In genomic region chr12:26821257-26821968, GRCm38 (mm10) we compare ENCODE assay signal across 17 mouse cellular contexts.
A peak's percentile ranks its signal among the peaks of the same experiment; 100 is the strongest.
DNase-seq lines count a peak whose midpoint lies in the region; ATAC-seq lines count a peak whose summit lies in the region.
"Had no signal": no experiment of that assay in that cellular context is flagged by ENCODE, and none has a peak within 500 bp of the region (broad histone marks: within the 10 kb centered on the region; RNA-seq: fewer than 3 reads in every experiment).

No protein-coding gene starts in this region.

- H3K4me1 ChIP-seq in midbrain, embryonic 12.5 days: peaks cover 19% of the 10 kb centered on the region
- H3K4me1 ChIP-seq in midbrain, embryonic 15.5 days: peaks cover 7% of the 10 kb centered on the region; the same call in 1 of the 2 replicates
- H3K4me1 ChIP-seq in forebrain, embryonic 12.5 days: peaks cover 23% of the 10 kb centered on the region
- peaks cover 6% of the 10 kb centered on the region; the same call in 1 of the 2 replicates for H3K4me1 ChIP-seq in hindbrain, embryonic 15.5 days (replicated peaks)
- H3K4me1 ChIP-seq: heart, embryonic 10.5 days; lung, embryonic 15.5 days had no signal

- no peaks in the 10 kb centered on the region for H3K9me3 ChIP-seq in midbrain, embryonic 12.5 days
- no peaks in the 10 kb centered on the region for H3K9me3 ChIP-seq in midbrain, embryonic 15.5 days
- H3K9me3 ChIP-seq in forebrain, embryonic 12.5 days: no peaks in the 10 kb centered on the region
- no peaks in the 10 kb centered on the region for H3K9me3 ChIP-seq in hindbrain, embryonic 15.5 days
- H3K9me3 ChIP-seq: embryonic facial prominence, embryonic 15.5 days; heart, embryonic 10.5 days; lung, embryonic 15.5 days had no signal

- no peaks in the 10 kb centered on the region for H3K36me3 ChIP-seq in midbrain, embryonic 12.5 days
- H3K36me3 ChIP-seq in midbrain, embryonic 15.5 days (replicated peaks): no peaks in the 10 kb centered on the region
- H3K36me3 ChIP-seq in forebrain, embryonic 12.5 days (replicated peaks): no peaks in the 10 kb centered on the region
- H3K36me3 ChIP-seq in hindbrain, embryonic 15.5 days: no peaks in the 10 kb centered on the region
- H3K36me3 ChIP-seq: embryonic facial prominence, embryonic 15.5 days; heart, embryonic 10.5 days; lung, embryonic 15.5 days had no signal

- ATAC-seq in midbrain, embryonic 12.5 days (ENCODE audit: low FRiP score, low read depth): peak; percentile 72; the same call in 1 of the 2 replicates
- ATAC-seq in midbrain, embryonic 15.5 days (replicated peaks): no peak
- ATAC-seq in forebrain, embryonic 12.5 days (ENCODE audit: low FRiP score): peak; percentile 77
- 0 out of 2 replicates have a peak, but pooled peaks have one; percentile 61 for ATAC-seq in hindbrain, embryonic 15.5 days (ENCODE audit: low FRiP score, low read depth)
- no peak for ATAC-seq in inflammation-experienced regulatory T-cells, adult 6 months
- ATAC-seq: intestine, postnatal 0 days had no signal

- peak overlapping the region; percentile 39 for H3K27ac ChIP-seq in midbrain, embryonic 12.5 days (replicated peaks)
- H3K27ac ChIP-seq in midbrain, embryonic 15.5 days: no peak overlapping the region
- peak overlapping the region; percentile 60 for H3K27ac ChIP-seq in forebrain, embryonic 12.5 days
- no peak overlapping the region for H3K27ac ChIP-seq in hindbrain, embryonic 15.5 days (replicated peaks)
- H3K27ac ChIP-seq: embryonic facial prominence, embryonic 15.5 days; heart, embryonic 10.5 days; lung, embryonic 15.5 days had no signal

- WGBS in midbrain, embryonic 12.5 days: 51% methylated on average over 3 of the region's 3 CpGs
- WGBS in midbrain, embryonic 15.5 days: 47% methylated on average over 3 of the region's 3 CpGs
- WGBS in forebrain, embryonic 12.5 days: 30% methylated on average over 3 of the region's 3 CpGs
- 46% methylated on average over 3 of the region's 3 CpGs for WGBS in hindbrain, embryonic 15.5 days

- H3K4me3 ChIP-seq in midbrain, embryonic 12.5 days: no peak overlapping the region
- H3K4me3 ChIP-seq in midbrain, embryonic 15.5 days: no peak overlapping the region
- H3K4me3 ChIP-seq in forebrain, embryonic 12.5 days (replicated peaks): no peak overlapping the region
- no peak overlapping the region for H3K4me3 ChIP-seq in hindbrain, embryonic 15.5 days
- H3K4me3 ChIP-seq: embryonic facial prominence, embryonic 15.5 days; heart, embryonic 10.5 days; lung, embryonic 15.5 days; myocyte had no signal

- peak; percentile 72 for DNase-seq in retina, postnatal 1 day
- DNase-seq in layer of hippocampus, postnatal 25 days (ENCODE audit: extremely low spot score in 1 of 2, low spot score in 1 of 2): no peak
- DNase-seq: adrenal gland, postnatal 14 days; gastrocnemius, postnatal 25 days; kidney, postnatal 10 days; thymus, postnatal 25 days had no signal

- no peaks in the 10 kb centered on the region for H3K27me3 ChIP-seq in midbrain, embryonic 12.5 days
- H3K27me3 ChIP-seq in midbrain, embryonic 15.5 days (replicated peaks): no peaks in the 10 kb centered on the region
- no peaks in the 10 kb centered on the region for H3K27me3 ChIP-seq in forebrain, embryonic 12.5 days
- no peaks in the 10 kb centered on the region for H3K27me3 ChIP-seq in hindbrain, embryonic 15.5 days
- H3K27me3 ChIP-seq: embryonic facial prominence, embryonic 15.5 days; lung, embryonic 15.5 days had no signal

- no peak overlapping the region for H3K9ac ChIP-seq in midbrain, embryonic 12.5 days (replicated peaks)
- no peak overlapping the region for H3K9ac ChIP-seq in midbrain, embryonic 15.5 days
- no peak overlapping the region for H3K9ac ChIP-seq in forebrain, embryonic 12.5 days
- no peak overlapping the region for H3K9ac ChIP-seq in hindbrain, embryonic 15.5 days
- H3K9ac ChIP-seq: embryonic facial prominence, embryonic 15.5 days; lung, embryonic 15.5 days had no signal

- 0 out of 2 replicates have a peak overlapping the region, but pooled peaks have one; percentile 7 for H3K4me2 ChIP-seq in midbrain, embryonic 12.5 days (replicated peaks)
- H3K4me2 ChIP-seq in midbrain, embryonic 15.5 days: no peak overlapping the region
- no peak overlapping the region for H3K4me2 ChIP-seq in forebrain, embryonic 12.5 days
- H3K4me2 ChIP-seq in hindbrain, embryonic 15.5 days: no peak overlapping the region
- H3K4me2 ChIP-seq: embryonic facial prominence, embryonic 15.5 days; liver, embryonic 11.5 days; lung, embryonic 15.5 days had no signal

Comparison
In these comparisons a context has a peak if more than half of its experiments do, and no peak if none do; other contexts are left out.
1. ATAC-seq: peak in midbrain, embryonic 12.5 days (single experiment), forebrain, embryonic 12.5 days (single experiment) and hindbrain, embryonic 15.5 days (single experiment); none in midbrain, embryonic 15.5 days (single experiment) and inflammation-experienced regulatory T-cells, adult 6 months (single experiment).
2. H3K27ac ChIP-seq: peak in midbrain, embryonic 12.5 days (single experiment) and forebrain, embryonic 12.5 days (single experiment); none in midbrain, embryonic 15.5 days (single experiment) and hindbrain, embryonic 15.5 days (single experiment).